Mouse (Mus musculus): Measurements from ENCODE around the gene Car1. TPM values are rescaled to one million over a fixed set of nuclear protein-coding genes. Genes with fewer than 3 reads are reported as not detected.

Gene Car1
- 0.65 and 1.7 TPM in 2 replicates for polyA plus RNA-seq (2012; rRNA removed; ENCODE audit: low replicate concordance)

DNA sequence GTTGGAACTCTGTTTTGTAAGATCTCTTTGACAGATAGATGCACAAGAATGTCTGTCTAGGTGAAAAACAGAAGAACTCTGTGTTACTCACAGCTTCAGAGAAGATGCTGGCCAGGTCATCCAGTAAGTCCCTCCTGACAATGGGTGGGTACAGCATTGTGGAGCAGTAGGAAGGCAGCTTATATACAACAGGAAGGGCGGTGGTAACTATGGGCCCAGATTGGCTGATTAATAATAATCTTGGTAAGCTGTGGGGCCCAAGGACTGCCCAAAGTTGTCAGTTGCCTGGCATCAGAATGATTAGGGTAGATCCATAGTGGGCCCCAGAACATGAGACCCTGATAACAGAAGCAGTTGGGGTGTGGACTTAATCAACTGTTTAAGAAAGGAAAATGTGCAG lies at the start of gene Car1:
Gene Car1, minus strand, starts transcription at position 158 of the 400 bp plus-strand sequence.

Other genes starting within 250 kb of the Car1 start
- gene 1810022K09Rik, start 197.1 kb downstream of the Car1 start, polyA plus RNA-seq (2012; rRNA removed; ENCODE audit: low replicate concordance): 2.3 and 7.1 TPM in 2 replicates
- gene Car13, start 166.6 kb downstream of the Car1 start, polyA plus RNA-seq (2012; rRNA removed; ENCODE audit: low replicate concordance): 4.4 and 12.7 TPM in 2 replicates
- 9,603 and 10,189 TPM in 2 replicates for gene Car3, start 55.1 kb upstream of the Car1 start, polyA plus RNA-seq (2012; rRNA removed; ENCODE audit: low replicate concordance)
- gene Car2, start 77.9 kb upstream of the Car1 start, polyA plus RNA-seq (2012; rRNA removed; ENCODE audit: low replicate concordance): 16.5 and 19.4 TPM in 2 replicates

All from mammary gland, adult 2 months (tissue).